Mouse (Mus musculus) urinary bladder, postnatal 25 days (tissue): Measurements from ENCODE around the gene Sfta2.

Source experiments
- DNase-seq: peaks from one replicate; pipeline ENCODE4 v3.0.0; 2022; ENCODE audit warnings: low spot score

The Sfta2 gene

GRCm38 (mm10) chr17:35673416-35674035 lies 72.2 kb downstream of the Sfta2 start, which contains the start of gene Gtf2h4:
Gtf2h4 (minus strand) TSS chr17:35673739.
- DNase-seq, result peak; percentile 77

GRCm38 (mm10) chr17:35680591-35680990 lies 79.2 kb downstream of the Sfta2 start:
- no peak for DNase-seq

GRCm38 (mm10) chr17:35681986-35682385 lies 80.6 kb downstream of the Sfta2 start:
- DNase-seq, result no peak

- no peak for DNase-seq
Measured at GRCm38 (mm10) chr17:35685061-35685460, 83.7 kb downstream of the Sfta2 start.

GRCm38 (mm10) chr17:35688347-35689175 lies 87.2 kb downstream of the Sfta2 start:
- DNase-seq, result no peak

- DNase-seq, result no peak
Measured at GRCm38 (mm10) chr17:35689936-35690645, 88.7 kb downstream of the Sfta2 start.

GRCm38 (mm10) chr17:35691811-35692210 lies 90.5 kb downstream of the Sfta2 start:
- DNase-seq, result no peak

- no peak for DNase-seq
Measured at GRCm38 (mm10) chr17:35692368-35692767, 91.0 kb downstream of the Sfta2 start.

GRCm38 (mm10) chr17:35693906-35694305 lies 92.6 kb downstream of the Sfta2 start:
- DNase-seq, result no peak

- no peak for DNase-seq
Measured at GRCm38 (mm10) chr17:35695289-35695688, 93.9 kb downstream of the Sfta2 start.

- DNase-seq, result no peak
Measured at GRCm38 (mm10) chr17:35696691-35697090, 95.3 kb downstream of the Sfta2 start.

GRCm38 (mm10) chr17:35697429-35697758 lies 96.0 kb downstream of the Sfta2 start:
- no peak for DNase-seq

GRCm38 (mm10) chr17:35697759-35698500 lies 96.6 kb downstream of the Sfta2 start:
- DNase-seq, result no peak

GRCm38 (mm10) chr17:35698501-35698883 lies 97.1 kb downstream of the Sfta2 start:
- DNase-seq, result no peak

- DNase-seq, result peak; percentile 75
Measured at GRCm38 (mm10) chr17:35699919-35700318, 98.6 kb downstream of the Sfta2 start.
